Mouse (Mus musculus): ENCODE measurements around the gene Scnm1.

The Scnm1 gene

DNA sequence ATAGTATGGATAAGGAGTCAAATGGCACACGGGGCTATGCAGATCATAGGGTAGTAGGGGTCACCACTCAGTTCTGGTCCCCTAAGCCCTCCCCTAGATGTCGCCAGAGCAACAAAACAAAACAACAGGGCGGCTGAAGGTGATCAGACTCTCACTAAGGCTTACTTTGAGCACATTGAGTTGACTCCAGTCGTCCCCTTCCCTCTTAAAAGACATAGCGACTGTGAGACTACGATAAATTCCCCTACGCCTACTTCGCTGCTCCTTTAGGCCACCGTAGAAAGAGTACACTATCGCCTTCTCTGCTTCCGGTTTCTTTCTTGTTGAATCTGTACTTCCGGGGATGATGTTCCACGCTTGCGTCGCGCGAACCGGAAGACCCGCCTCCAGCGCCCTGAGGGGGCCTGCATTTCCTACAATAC is at the start of gene Scnm1, which contains the start of gene Lysmd1:
Scnm1 (minus strand) TSS at position 332 of the 422 bp plus-strand sequence.
Lysmd1 (plus strand) TSS at position 409 of the 422 bp plus-strand sequence.
- peak; percentile 97 for DNase-seq (ENCODE audit: low spot score)

DNA sequence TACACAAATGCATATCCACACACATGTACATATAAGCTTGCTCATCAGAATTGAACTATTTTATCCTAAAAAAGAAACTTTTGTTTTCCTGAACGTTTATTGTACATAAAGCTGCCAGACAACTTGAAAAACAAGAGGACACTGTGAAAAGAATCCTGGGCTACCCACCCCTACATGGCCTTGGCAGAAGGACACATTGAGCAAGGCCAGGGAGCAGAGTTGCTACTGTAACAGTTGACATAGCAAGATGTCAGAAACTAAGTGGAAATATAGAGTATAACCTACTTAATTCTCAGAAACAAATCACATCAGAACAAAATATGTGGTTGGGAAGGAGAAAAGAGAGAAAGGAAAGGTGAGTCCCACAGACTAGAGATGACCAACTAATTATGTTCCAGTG is 48.0 kb upstream of the Scnm1 start:
- no peak for DNase-seq (ENCODE audit: low spot score)

GRCm38 (mm10) chr3:95179890-95180289 is 46.1 kb upstream of the Scnm1 start:
- no peak for DNase-seq (ENCODE audit: low spot score)

DNA sequence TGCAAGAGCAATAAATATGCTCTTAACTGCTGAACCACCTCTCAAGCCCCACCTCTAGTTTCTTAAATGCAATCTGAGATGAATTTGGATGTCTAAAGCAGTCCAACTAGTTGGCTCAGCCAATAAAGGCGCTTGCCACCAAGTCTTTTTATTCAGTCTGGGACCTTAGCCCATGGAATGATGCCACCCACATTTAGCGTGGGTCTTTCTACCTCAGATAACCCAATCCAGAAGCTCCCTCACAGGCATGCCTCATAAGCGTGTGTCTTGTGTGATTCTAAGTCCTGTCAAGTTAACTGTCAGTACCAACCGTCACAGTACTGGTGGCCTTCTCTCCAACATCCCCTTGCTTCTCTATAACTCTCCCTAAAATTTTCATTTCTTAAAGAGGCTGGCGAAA is 45.1 kb upstream of the Scnm1 start:
- no peak for DNase-seq (ENCODE audit: low spot score)

DNA sequence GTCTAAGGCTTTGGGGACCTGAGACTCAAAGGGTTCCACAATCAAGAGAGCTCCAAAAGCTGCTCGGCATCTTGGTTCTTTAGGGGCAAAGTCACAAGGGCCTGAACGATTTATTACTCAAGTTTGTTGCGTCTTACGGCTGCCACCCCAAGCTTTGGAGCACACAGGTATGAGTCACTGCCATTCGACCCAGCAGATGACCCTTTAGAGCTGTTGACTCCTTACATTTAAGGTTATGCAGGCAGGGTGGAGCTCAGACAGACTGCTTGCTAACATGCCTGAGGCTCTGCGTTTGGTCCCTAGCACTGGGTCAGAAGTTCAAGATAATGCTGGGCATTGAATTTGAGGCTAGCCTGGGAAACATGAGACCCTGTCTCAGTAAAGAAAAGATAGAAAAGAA is 43.8 kb upstream of the Scnm1 start:
- DNase-seq (ENCODE audit: low spot score) = no peak

DNA sequence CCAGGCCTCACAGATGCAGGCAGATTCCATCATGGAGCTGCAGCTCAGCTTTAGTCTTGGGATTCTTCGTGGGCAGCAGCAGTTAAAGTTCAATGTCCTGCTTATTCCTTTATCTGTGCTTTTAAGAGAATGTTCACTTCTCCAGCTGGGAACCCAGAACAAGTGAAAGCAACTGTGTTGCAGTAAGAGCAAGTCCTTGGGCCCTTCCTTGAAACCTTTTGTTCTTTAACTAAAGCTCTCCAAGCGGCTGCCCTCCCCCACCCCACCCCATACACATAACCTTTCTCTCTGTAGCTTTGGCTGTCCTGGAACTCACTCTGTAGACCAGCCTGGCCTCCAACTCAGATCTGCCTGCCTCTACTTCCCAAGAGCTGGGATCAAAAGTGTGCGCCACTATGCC is 42.7 kb upstream of the Scnm1 start:
- DNase-seq (ENCODE audit: low spot score) = no peak

GRCm38 (mm10) chr3:95174011-95174592 is 40.3 kb upstream of the Scnm1 start:
- peak; percentile 88 for DNase-seq (ENCODE audit: low spot score)

DNA sequence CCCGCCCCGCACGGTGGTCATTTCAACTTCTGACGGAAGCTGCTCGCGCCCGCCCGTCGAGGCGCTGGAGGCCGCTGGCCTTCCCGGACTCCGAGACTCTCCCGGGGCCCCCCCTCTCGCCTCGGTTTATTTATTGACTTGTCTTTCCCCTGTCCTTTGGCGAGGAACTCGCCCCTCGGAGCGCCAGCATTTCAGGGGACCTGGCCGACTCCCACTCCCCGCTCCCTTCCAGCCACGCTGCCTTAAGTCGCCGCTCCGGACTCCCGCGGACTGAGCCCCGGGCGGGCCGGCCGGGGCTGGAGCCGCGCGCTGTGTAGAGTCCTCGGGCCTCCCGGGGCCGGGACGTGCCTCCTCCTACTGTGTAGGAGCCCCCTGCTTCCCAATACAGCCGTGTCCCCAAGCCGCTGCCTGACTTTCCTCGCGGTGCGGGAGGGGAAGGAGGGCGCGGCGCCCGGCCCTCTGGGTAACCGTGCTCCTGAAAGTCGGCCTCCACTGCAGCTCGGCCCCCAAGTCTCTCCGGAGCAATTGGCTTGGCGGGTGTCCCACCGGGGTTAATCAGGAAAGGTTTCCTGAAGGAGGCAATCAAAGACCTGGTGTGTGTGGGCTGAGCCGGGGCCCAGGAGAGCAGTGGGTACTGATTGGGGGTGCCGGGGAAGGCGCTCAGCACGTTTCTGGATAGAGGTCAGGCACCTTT is 39.6 kb upstream of the Scnm1 start:
- peak; percentile 27 for DNase-seq (ENCODE audit: low spot score)

GRCm38 (mm10) chr3:95172526-95173255 is 38.9 kb upstream of the Scnm1 start:
- no peak for DNase-seq (ENCODE audit: low spot score)

GRCm38 (mm10) chr3:95171105-95171504 is 37.3 kb upstream of the Scnm1 start:
- no peak for DNase-seq (ENCODE audit: low spot score)

GRCm38 (mm10) chr3:95169996-95170395 is 36.2 kb upstream of the Scnm1 start:
- DNase-seq (ENCODE audit: low spot score) = no peak

DNA sequence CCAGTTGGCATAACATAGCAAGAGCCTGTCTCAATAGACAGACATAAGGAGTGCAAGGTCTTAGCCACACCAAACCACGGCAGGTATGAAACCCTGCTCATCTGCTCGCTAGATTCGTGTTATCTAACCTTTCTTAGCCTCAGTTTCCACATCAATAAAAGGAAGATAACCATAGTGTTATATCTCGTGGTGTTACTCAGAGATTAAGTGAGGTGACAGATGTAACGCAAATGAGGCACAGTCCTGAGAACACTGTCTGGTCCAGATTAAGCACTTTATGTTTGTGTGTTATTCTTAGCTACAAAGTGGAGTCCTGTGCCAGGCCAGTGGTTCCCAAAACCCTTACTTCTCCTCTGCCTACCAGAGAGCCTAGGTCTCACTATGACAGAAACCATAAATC is 31.0 kb upstream of the Scnm1 start:
- no peak for DNase-seq (ENCODE audit: low spot score)

DNA sequence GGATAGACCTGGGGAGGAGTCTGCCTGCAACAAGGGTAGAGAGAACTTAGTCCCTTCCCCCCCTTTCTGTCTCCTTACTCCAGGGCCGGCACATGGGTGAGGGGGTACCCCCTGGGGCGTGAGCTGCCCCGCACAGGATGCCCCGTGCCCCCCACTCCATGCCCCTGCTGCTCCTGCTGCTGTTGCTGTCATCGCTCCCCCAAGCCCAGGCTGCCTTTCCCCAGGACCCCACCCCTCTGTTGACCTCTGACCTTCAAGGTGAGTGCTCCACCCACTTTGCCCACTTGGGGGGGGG is 30.4 kb upstream of the Scnm1 start:
- no peak for DNase-seq (ENCODE audit: low spot score)

- no peak for DNase-seq (ENCODE audit: low spot score)
These were observed 29.8 kb upstream of the Scnm1 start for GRCm38 (mm10) chr3:95163419-95164255.

- no peak for DNase-seq (ENCODE audit: low spot score)
These were observed 28.5 kb upstream of the Scnm1 start for GRCm38 (mm10) chr3:95162345-95162628.

GRCm38 (mm10) chr3:95161618-95162344 is 28.0 kb upstream of the Scnm1 start:
- no peak for DNase-seq (ENCODE audit: low spot score)

DNA sequence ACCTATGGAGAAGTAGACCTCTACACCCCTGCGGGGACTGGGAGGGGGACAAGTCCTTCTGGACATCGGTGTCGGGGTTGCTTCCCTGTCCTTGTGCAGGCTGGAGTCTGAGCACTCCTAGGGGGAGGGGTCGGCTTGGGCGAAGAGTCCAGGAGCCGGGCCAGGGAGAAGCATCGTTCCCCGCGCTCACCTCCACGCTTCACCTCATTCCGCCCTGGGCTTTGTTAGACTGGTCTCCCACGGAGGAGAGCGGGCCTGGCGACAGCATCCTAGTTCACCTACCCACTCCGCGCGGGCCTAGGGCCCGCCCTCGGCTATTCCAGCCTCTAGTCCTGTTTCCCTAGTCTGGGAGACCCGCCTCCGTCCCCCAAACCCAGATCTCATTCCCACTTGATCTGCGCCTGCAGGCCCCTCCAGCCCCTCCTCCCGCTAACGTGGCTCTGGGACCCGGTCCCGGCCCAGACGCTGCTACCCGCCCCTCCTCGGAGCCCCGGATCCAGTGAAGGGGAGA is 27.3 kb upstream of the Scnm1 start:
- peak; percentile 53 for DNase-seq (ENCODE audit: low spot score)

DNA sequence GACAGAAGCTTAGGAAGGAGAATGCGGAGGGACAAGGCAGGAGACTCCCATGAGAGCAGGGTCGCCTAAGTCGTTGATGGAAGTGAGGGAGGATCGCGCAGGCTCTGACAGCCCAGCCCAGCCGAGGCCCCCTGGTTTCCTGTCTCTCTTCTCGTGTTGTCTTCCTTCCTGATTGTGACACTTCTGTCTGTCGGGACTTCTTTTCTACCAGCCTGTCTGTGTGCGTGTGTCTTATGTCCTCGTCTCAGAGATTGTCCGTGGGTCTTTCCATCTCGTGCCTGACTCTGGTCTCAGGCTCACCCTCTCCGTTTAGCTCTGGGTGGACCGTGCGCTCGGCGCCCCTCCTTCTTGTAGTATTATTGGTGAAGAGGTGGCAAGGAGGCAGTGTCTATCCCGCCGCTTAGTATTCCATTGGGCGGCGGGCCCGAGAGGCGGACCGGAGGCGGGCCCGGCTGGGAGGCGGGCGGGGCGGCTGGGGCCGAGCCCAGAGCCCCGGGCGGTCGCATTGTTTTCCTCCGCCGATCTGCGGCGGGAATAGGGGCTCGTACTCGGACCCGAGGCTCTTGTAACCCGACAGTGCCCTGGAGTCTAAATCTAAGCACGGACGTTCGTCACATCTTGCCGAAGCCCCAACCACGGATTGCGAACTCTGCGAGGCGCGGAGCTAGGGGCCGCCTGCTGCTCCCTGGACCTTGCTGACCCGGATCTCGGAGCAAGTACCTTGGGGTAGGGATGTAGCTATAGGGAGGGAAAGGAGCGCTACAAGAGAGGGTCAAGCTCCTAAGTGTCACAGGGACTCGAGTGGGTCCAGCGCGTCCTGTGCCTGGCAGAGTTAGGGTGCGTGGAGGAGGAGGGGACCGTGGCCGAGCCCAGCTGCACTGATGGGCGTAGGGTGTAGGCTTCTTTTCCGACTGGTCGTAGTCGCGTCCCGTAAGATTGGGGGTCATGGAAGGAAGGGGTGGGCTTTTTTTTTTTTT is 26.5 kb upstream of the Scnm1 start, which contains the start of gene Sema6c:
Sema6c (plus strand) TSS at position 471 of the 977 bp plus-strand sequence.
- peak; percentile 95 for DNase-seq (ENCODE audit: low spot score)

GRCm38 (mm10) chr3:95159511-95159986 is 25.7 kb upstream of the Scnm1 start:
- peak; percentile 38 for DNase-seq (ENCODE audit: low spot score)

DNA sequence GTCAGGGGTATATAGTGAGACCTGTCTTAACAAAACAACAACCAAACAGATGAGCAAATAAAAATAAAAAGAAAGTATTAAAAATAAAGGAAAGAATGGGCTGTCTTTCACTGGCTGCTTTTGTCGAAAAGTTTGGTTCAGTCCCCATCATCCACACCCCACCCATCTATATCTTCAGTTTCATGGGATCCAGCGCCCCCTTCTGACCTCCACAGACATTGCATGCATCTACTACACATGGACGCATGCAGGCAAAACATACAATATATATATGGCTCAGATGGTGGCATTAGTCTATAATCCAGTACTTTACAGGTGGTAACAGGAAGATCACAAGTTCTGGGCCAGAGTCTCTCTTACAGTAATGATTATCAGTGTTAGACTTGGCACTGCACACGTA is 20.1 kb upstream of the Scnm1 start:
- DNase-seq (ENCODE audit: low spot score) = no peak
